Mouse (Mus musculus): ENCODE measurements around the gene Gm960. TPM values are rescaled to one million over a fixed set of nuclear protein-coding genes. Genes with fewer than 3 reads are reported as not detected.

Gene Gm960
- polyA plus RNA-seq, 2 experiments: 0.20 TPM; not detected in 1

DNA sequence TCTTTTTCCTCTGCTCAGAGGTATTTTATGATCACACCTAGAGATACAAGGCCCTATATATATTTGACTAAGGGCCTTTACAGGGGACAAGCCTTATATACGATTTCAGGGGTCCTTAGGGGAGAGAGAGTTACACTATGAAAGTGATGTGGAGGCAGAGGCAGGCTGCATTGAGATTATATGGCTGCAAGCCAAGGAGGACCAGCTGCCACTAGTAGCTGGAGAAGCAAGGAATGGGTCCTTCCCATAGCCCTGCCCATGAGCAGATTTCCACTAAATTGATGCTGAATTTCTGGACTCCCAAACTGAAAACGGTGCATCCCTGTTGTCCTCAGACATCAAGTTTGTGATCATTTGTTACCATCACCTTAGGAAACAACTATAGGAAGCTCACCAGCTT, 114.6 kb downstream of the Gm960 start:
- no peaks in the 10 kb centered on the region for H3K9me3 ChIP-seq (ENCODE audit: control insufficient read depth, low read length)
- H3K4me1 ChIP-seq (replicated peaks; ENCODE audit: control insufficient read depth in 2 of 2, insufficient read depth in 2 of 2, low read length in 1 of 2): no peaks in the 10 kb centered on the region
- no peak overlapping the region for H3K4me2 ChIP-seq (ENCODE audit: low read depth)
- H3K27me3 ChIP-seq (ENCODE audit: control insufficient read depth, insufficient read depth, low read length): no peaks in the 10 kb centered on the region; the same call in 1 of the 2 replicates
- no peak overlapping the region for H3K4me3 ChIP-seq (ENCODE audit: insufficient read depth in 1 of 2, low read depth in 2 of 2, low read length in 2 of 2)
- TF ChIP-seq EP300 (IDR thresholded peaks at IDR 0.05; ENCODE audit: low read depth) (no peak), CTCF (IDR thresholded peaks at IDR 0.05; ENCODE audit: low read depth) (no peak)
- no peak overlapping the region for H3K9ac ChIP-seq (replicated peaks)
- WGBS (ENCODE audit: insufficient replicate concordance): 62% methylated on average over 2 of the region's 2 CpGs
- ATAC-seq (ENCODE audit: insufficient read depth) (no peak), DNase-seq (ENCODE audit: low read depth in 3 of 3, low spot score in 3 of 3) (no peak)
- no peak overlapping the region for H3K27ac ChIP-seq
- H3K36me3 ChIP-seq (replicated peaks; ENCODE audit: control insufficient read depth, insufficient read depth, low read depth): no peaks in the 10 kb centered on the region

DNA sequence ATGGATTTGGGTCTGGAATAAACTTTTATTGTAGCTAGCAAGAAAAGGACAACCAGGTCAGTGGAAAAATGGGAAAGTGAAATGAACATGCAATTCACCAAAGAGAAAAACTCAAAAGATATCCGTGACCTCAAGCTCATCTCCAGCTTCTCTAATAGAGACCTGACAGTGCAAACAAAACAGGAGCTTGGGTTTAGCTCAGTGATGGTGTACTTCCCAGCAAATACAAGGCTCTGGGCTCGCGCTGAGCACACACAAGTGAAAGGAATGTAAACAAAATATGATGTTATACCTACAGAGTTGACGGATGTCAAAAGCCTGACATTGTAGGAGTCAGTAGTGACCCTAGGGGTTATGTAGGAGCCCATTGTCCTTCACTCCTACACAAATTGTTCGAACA, 119.2 kb downstream of the Gm960 start:
- H3K4me3 ChIP-seq (ENCODE audit: insufficient read depth in 1 of 2, low read depth in 2 of 2, low read length in 2 of 2): no peak overlapping the region
- no peak overlapping the region for H3K27ac ChIP-seq
- H3K9ac ChIP-seq (replicated peaks): no peak overlapping the region
- no peak for DNase-seq (ENCODE audit: low read depth in 3 of 3, low spot score in 3 of 3)
- WGBS (ENCODE audit: insufficient replicate concordance): 63% methylated on average over 5 of the region's 5 CpGs
- no peak for TF ChIP-seq CTCF (IDR thresholded peaks at IDR 0.05; ENCODE audit: low read depth)
- no peaks in the 10 kb centered on the region for H3K36me3 ChIP-seq (replicated peaks; ENCODE audit: control insufficient read depth, insufficient read depth, low read depth)
- H3K4me2 ChIP-seq (ENCODE audit: low read depth): no peak overlapping the region
- no peaks in the 10 kb centered on the region; the same call in 1 of the 2 replicates for H3K27me3 ChIP-seq (ENCODE audit: control insufficient read depth, insufficient read depth, low read length)
- peaks cover 6 to 7% of the 10 kb centered on the region in 2 experiments for H3K4me1 ChIP-seq (replicated peaks; ENCODE audit: control insufficient read depth in 2 of 2, insufficient read depth in 2 of 2, low read length in 1 of 2)
- no peak for ATAC-seq (ENCODE audit: insufficient read depth)
- H3K9me3 ChIP-seq (ENCODE audit: control insufficient read depth, low read length): no peaks in the 10 kb centered on the region

DNA sequence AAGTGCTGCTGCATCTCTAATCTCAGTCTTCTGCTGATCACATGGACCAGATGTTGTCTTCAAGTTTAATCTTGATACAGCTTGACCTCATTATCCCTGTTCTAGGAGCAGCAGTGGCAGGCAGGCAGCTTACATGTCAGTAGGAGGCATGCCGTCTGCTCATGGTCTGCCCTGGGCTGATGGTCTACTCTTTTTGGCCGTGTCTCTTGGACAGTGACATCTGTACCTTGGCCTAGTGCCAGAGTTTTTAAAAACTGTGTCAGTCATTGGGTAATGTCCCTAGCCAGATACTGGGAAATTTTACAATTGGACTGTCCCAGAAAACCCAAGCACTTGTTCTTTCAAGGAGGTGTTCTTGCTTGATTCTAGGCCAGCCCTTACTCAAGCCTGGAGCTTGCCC, 119.7 kb downstream of the Gm960 start:
- Histone ChIP-seq H3K27me3 (ENCODE audit: control insufficient read depth, insufficient read depth, low read length) (no peaks in the 10 kb centered on the region; the same call in 1 of the 2 replicates), H3K27ac (no peak overlapping the region), H3K36me3 (replicated peaks; ENCODE audit: control insufficient read depth, insufficient read depth, low read depth) (no peaks in the 10 kb centered on the region), H3K9me3 (ENCODE audit: control insufficient read depth, low read length) (no peaks in the 10 kb centered on the region), H3K4me3 (ENCODE audit: insufficient read depth in 1 of 2, low read depth in 2 of 2, low read length in 2 of 2) (no peak overlapping the region), H3K9ac (replicated peaks) (no peak overlapping the region), H3K4me2 (ENCODE audit: low read depth) (no peak overlapping the region), H3K4me1 (replicated peaks; ENCODE audit: control insufficient read depth in 2 of 2, insufficient read depth in 2 of 2, low read length in 1 of 2) (peaks cover 6 to 7% of the 10 kb centered on the region in 2 experiments)
- no peak for DNase-seq (ENCODE audit: low read depth in 3 of 3, low spot score in 3 of 3)
- 56% methylated on average over 2 of the region's 2 CpGs for WGBS (ENCODE audit: insufficient replicate concordance)
- no peak for ATAC-seq (ENCODE audit: insufficient read depth)
- TF ChIP-seq CTCF (IDR thresholded peaks at IDR 0.05; ENCODE audit: low read depth) (no peak), EP300 (IDR thresholded peaks at IDR 0.05; ENCODE audit: low read depth) (no peak)

Small RNAs within 50 kb of the gene (microRNA-seq; reads per million reads assigned to microRNA genes)
- not detected for gene Mir6986

Other genes starting within 250 kb of the Gm960 start
- gene Syt12, start 221.2 kb downstream of the Gm960 start, polyA plus RNA-seq (2012; rRNA removed): 0.06 and 0.15 TPM in 2 replicates
- 0.06 and 0.14 TPM in 2 replicates for gene Syt12, start 221.2 kb downstream of the Gm960 start, polyA plus RNA-seq (2014; fragmentation: Nextera tagmentation; extraction: Ambion mirVana)
- gene 2010003K11Rik, start 200.1 kb downstream of the Gm960 start, polyA plus RNA-seq (2012; rRNA removed): 0.03 TPM in 1 of 2 replicates, not detected in the other
- gene 2010003K11Rik, start 200.1 kb downstream of the Gm960 start, polyA plus RNA-seq (2014; fragmentation: Nextera tagmentation; extraction: Ambion mirVana): 0.08 and 0.15 TPM in 2 replicates
- 14.7 and 16.4 TPM in 2 replicates for gene Pcx, start 188.2 kb downstream of the Gm960 start, polyA plus RNA-seq (2012; rRNA removed)
- gene Pcx, start 188.2 kb downstream of the Gm960 start, polyA plus RNA-seq (2014; fragmentation: Nextera tagmentation; extraction: Ambion mirVana): 25.6 and 29.1 TPM in 2 replicates
- gene Lrfn4, start 83.0 kb downstream of the Gm960 start, polyA plus RNA-seq (2012; rRNA removed): 2.1 and 2.6 TPM in 2 replicates
- 0.42 and 0.64 TPM in 2 replicates for gene Lrfn4, start 83.0 kb downstream of the Gm960 start, polyA plus RNA-seq (2014; fragmentation: Nextera tagmentation; extraction: Ambion mirVana)
- 20.0 and 26.7 TPM in 2 replicates for gene Rce1, start 73.0 kb downstream of the Gm960 start, polyA plus RNA-seq (2012; rRNA removed)
- 23.6 and 25.2 TPM in 2 replicates for gene Rce1, start 73.0 kb downstream of the Gm960 start, polyA plus RNA-seq (2014; fragmentation: Nextera tagmentation; extraction: Ambion mirVana)
- 0.04 and 0.08 TPM in 2 replicates for gene Sptbn2, start 12.5 kb upstream of the Gm960 start, polyA plus RNA-seq (2012; rRNA removed)
- 0.03 and 0.15 TPM in 2 replicates for gene Sptbn2, start 12.5 kb upstream of the Gm960 start, polyA plus RNA-seq (2014; fragmentation: Nextera tagmentation; extraction: Ambion mirVana)
- gene Rbm4b, start 57.8 kb upstream of the Gm960 start, polyA plus RNA-seq (2012; rRNA removed): 3.3 and 3.4 TPM in 2 replicates
- 8.4 and 9.5 TPM in 2 replicates for gene Rbm4b, start 57.8 kb upstream of the Gm960 start, polyA plus RNA-seq (2014; fragmentation: Nextera tagmentation; extraction: Ambion mirVana)
- 23.8 and 27.9 TPM in 2 replicates for gene Rbm4, start 95.2 kb upstream of the Gm960 start, polyA plus RNA-seq (2012; rRNA removed)
- gene Rbm4, start 95.2 kb upstream of the Gm960 start, polyA plus RNA-seq (2014; fragmentation: Nextera tagmentation; extraction: Ambion mirVana): 22.1 and 24.3 TPM in 2 replicates
- gene Gm21992, start 112.9 kb upstream of the Gm960 start, polyA plus RNA-seq (2012; rRNA removed): 10.7 and 15.1 TPM in 2 replicates
- 8.6 and 9.5 TPM in 2 replicates for gene Gm21992, start 112.9 kb upstream of the Gm960 start, polyA plus RNA-seq (2014; fragmentation: Nextera tagmentation; extraction: Ambion mirVana)
- gene Rbm14, start 113.0 kb upstream of the Gm960 start, polyA plus RNA-seq (2012; rRNA removed): 23.9 and 27.1 TPM in 2 replicates
- gene Rbm14, start 113.0 kb upstream of the Gm960 start, polyA plus RNA-seq (2014; fragmentation: Nextera tagmentation; extraction: Ambion mirVana): 30.3 and 35.7 TPM in 2 replicates
- 24.0 and 38.1 TPM in 2 replicates for gene Ccs, start 140.7 kb upstream of the Gm960 start, polyA plus RNA-seq (2012; rRNA removed)
- 35.4 and 41.2 TPM in 2 replicates for gene Ccs, start 140.7 kb upstream of the Gm960 start, polyA plus RNA-seq (2014; fragmentation: Nextera tagmentation; extraction: Ambion mirVana)
- 0.01 and 0.02 TPM in 2 replicates for gene Ccdc87, start 140.7 kb upstream of the Gm960 start, polyA plus RNA-seq (2012; rRNA removed)
- gene Ccdc87, start 140.7 kb upstream of the Gm960 start, polyA plus RNA-seq (2014; fragmentation: Nextera tagmentation; extraction: Ambion mirVana): not detected in 2 replicates
- gene Ctsf, start 156.5 kb upstream of the Gm960 start, polyA plus RNA-seq (2012; rRNA removed): 18.5 and 20.8 TPM in 2 replicates
- gene Ctsf, start 156.5 kb upstream of the Gm960 start, polyA plus RNA-seq (2014; fragmentation: Nextera tagmentation; extraction: Ambion mirVana): 30.6 and 32.8 TPM in 2 replicates
- gene Actn3, start 179.2 kb upstream of the Gm960 start, polyA plus RNA-seq (2012; rRNA removed): 0.18 and 0.33 TPM in 2 replicates
- gene Actn3, start 179.2 kb upstream of the Gm960 start, polyA plus RNA-seq (2014; fragmentation: Nextera tagmentation; extraction: Ambion mirVana): 0.28 TPM in 2 replicates
- gene Zdhhc24, start 180.0 kb upstream of the Gm960 start, polyA plus RNA-seq (2012; rRNA removed): 16.5 and 17.2 TPM in 2 replicates
- 6.8 and 6.9 TPM in 2 replicates for gene Zdhhc24, start 180.0 kb upstream of the Gm960 start, polyA plus RNA-seq (2014; fragmentation: Nextera tagmentation; extraction: Ambion mirVana)
- gene Bbs1, start 208.0 kb upstream of the Gm960 start, polyA plus RNA-seq (2012; rRNA removed): 1.2 TPM in 2 replicates
- gene Bbs1, start 208.0 kb upstream of the Gm960 start, polyA plus RNA-seq (2014; fragmentation: Nextera tagmentation; extraction: Ambion mirVana): 0.27 and 0.82 TPM in 2 replicates
- 22.4 and 28.0 TPM in 2 replicates for gene Dpp3, start 229.6 kb upstream of the Gm960 start, polyA plus RNA-seq (2012; rRNA removed)
- gene Dpp3, start 229.6 kb upstream of the Gm960 start, polyA plus RNA-seq (2014; fragmentation: Nextera tagmentation; extraction: Ambion mirVana): 37.0 and 39.9 TPM in 2 replicates
- gene Peli3, start 244.5 kb upstream of the Gm960 start, polyA plus RNA-seq (2012; rRNA removed): 0.03 and 0.06 TPM in 2 replicates
- gene Peli3, start 244.5 kb upstream of the Gm960 start, polyA plus RNA-seq (2014; fragmentation: Nextera tagmentation; extraction: Ambion mirVana): 0.24 TPM in 1 of 2 replicates, not detected in the other

Measured in liver, embryonic 14.5 days (tissue).